Comparison of ENCODE assay signal across 16 mouse cellular contexts in genomic region chr19:32157045-32157444, GRCm38 (mm10). TPM values are rescaled to one million over a fixed set of nuclear protein-coding genes. Genes with fewer than 3 reads are reported as not detected.
A peak's percentile ranks its signal among the peaks of the same experiment; 100 is the strongest.
DNase-seq lines count a peak whose midpoint lies in the region; ATAC-seq and TF ChIP-seq lines count a peak whose summit lies in the region.
"Had no signal": no experiment of that assay in that cellular context is flagged by ENCODE, and none has a peak within 500 bp of the region (broad histone marks: within the 10 kb centered on the region; RNA-seq: fewer than 3 reads in every experiment).

No protein-coding gene starts in this region.

- WGBS in heart, embryonic 10.5 days, result 58% methylated on average over 6 of the region's 6 CpGs
- 45% methylated on average over 6 of the region's 6 CpGs for WGBS in intestine, postnatal 0 days

- peak; percentile 91 for ATAC-seq in intestine, postnatal 0 days
- peak; percentile 95 for ATAC-seq in megakaryocyte-erythroid progenitor cell, adult 5-6 weeks (replicated peaks; ENCODE audit: low FRiP score, low TSS enrichment, poor library complexity, severe bottlenecking)
- ATAC-seq in granulocyte monocyte progenitor cell, adult 5-6 weeks (replicated peaks; ENCODE audit: poor library complexity, severe bottlenecking), result no peak
- ATAC-seq: forebrain, embryonic 13.5 days; midbrain, embryonic 13.5 days had no signal

- H3K27me3 ChIP-seq in heart, embryonic 10.5 days (ENCODE audit: insufficient read depth, poor library complexity, severe bottlenecking), result no peaks in the 10 kb centered on the region
- H3K27me3 ChIP-seq in intestine, postnatal 0 days (replicated peaks; ENCODE audit: control insufficient read depth, insufficient read depth, low read length), result no peaks in the 10 kb centered on the region
- H3K27me3 ChIP-seq: forebrain, embryonic 13.5 days; hindbrain, embryonic 15.5 days; kidney, embryonic 15.5 days; midbrain, embryonic 13.5 days had no signal

- peaks cover 22% of the 10 kb centered on the region for H3K36me3 ChIP-seq in heart, embryonic 10.5 days
- H3K36me3 ChIP-seq in intestine, postnatal 0 days (ENCODE audit: control insufficient read depth, insufficient read depth), result peaks cover 21% of the 10 kb centered on the region

- H3K4me3 ChIP-seq in heart, embryonic 10.5 days, result no peak overlapping the region
- no peak overlapping the region for H3K4me3 ChIP-seq in intestine, postnatal 0 days (ENCODE audit: low read depth, low read length)
- H3K4me3 ChIP-seq: forebrain, embryonic 13.5 days; hindbrain, embryonic 15.5 days; kidney, embryonic 15.5 days; midbrain, embryonic 13.5 days had no signal

- DNase-seq in heart, embryonic 10.5 days (ENCODE audit: low spot score), result peak; percentile 89
- DNase-seq in heart, adult 9 months (ENCODE audit: low spot score in 2 of 2), result no peak
- DNase-seq in ZHBTc4 (ENCODE audit: low read depth, low spot score), result peak; percentile 21
- no peak for DNase-seq in cerebellum, postnatal 10 days
- no peak for DNase-seq in ovary, postnatal 36 days (ENCODE audit: low spot score)
- DNase-seq: B cell, adult 2 months; cerebellum, postnatal 14 days; gastrocnemius, postnatal 10 days; lung, postnatal 10 days had no signal

- TF ChIP-seq CTCF in intestine, postnatal 0 days (IDR thresholded peaks at IDR 0.05; ENCODE audit: low read depth), result no peak

- no peak overlapping the region for H3K9ac ChIP-seq in intestine, postnatal 0 days (ENCODE audit: low read depth, low read length)
- H3K9ac ChIP-seq: forebrain, embryonic 13.5 days; hindbrain, embryonic 15.5 days; kidney, embryonic 15.5 days; midbrain, embryonic 13.5 days had no signal

- peaks cover 19% of the 10 kb centered on the region for H3K4me1 ChIP-seq in heart, embryonic 10.5 days
- H3K4me1 ChIP-seq in intestine, postnatal 0 days (replicated peaks; ENCODE audit: control insufficient read depth, insufficient read depth, low read length), result no peaks in the 10 kb centered on the region; the same call in 1 of the 2 replicates
- H3K4me1 ChIP-seq: forebrain, embryonic 13.5 days; hindbrain, embryonic 15.5 days; midbrain, embryonic 13.5 days had no signal

- no peaks in the 10 kb centered on the region for H3K9me3 ChIP-seq in heart, embryonic 10.5 days
- H3K9me3 ChIP-seq in intestine, postnatal 0 days (ENCODE audit: control insufficient read depth), result no peaks in the 10 kb centered on the region
- H3K9me3 ChIP-seq: forebrain, embryonic 13.5 days; hindbrain, embryonic 15.5 days; kidney, embryonic 15.5 days; midbrain, embryonic 13.5 days had no signal

- peak overlapping the region; percentile 72 for H3K27ac ChIP-seq in heart, embryonic 10.5 days
- peak overlapping the region; percentile 17; the same call in 1 of the 2 replicates for H3K27ac ChIP-seq in intestine, postnatal 0 days (ENCODE audit: low read depth, low read length)
- H3K27ac ChIP-seq: forebrain, embryonic 13.5 days; hindbrain, embryonic 15.5 days; kidney, embryonic 15.5 days; midbrain, embryonic 13.5 days had no signal

- H3K4me2 ChIP-seq in intestine, postnatal 0 days (replicated peaks; ENCODE audit: low read depth), result no peak overlapping the region
- H3K4me2 ChIP-seq: forebrain, embryonic 13.5 days; hindbrain, embryonic 15.5 days; kidney, embryonic 15.5 days; midbrain, embryonic 13.5 days had no signal

RNA-seq across cellular contexts. Expression of gene Asah2, which starts 49.0 kb away (rescaled TPM):
- 1.6 and 2.9 TPM in 2 replicates for polyA plus RNA-seq in heart, embryonic 10.5 days (2016; fragmentation: Nextera tagmentation; extraction: Ambion mirVana)
- polyA plus RNA-seq in intestine, postnatal 0 days (2015; fragmentation: Nextera tagmentation; extraction: Ambion mirVana), result 22.8 and 27.7 TPM in 2 replicates
- total RNA-seq in megakaryocyte-erythroid progenitor cell, adult 5-6 weeks (2014; fragmentation: Nextera tagmentation), result 2.1 and 6.4 TPM in 2 replicates
- total RNA-seq in megakaryocyte-erythroid progenitor cell, adult 5-6 weeks (2017), result 1.7 and 4.7 TPM in 2 replicates
- total RNA-seq in granulocyte monocyte progenitor cell, adult 5-6 weeks (2014; fragmentation: Nextera tagmentation), result 6.0 and 6.1 TPM in 2 replicates
- 8.0 and 8.1 TPM in 2 replicates for total RNA-seq in granulocyte monocyte progenitor cell, adult 5-6 weeks (2017)

Comparison
In these comparisons a context has a peak if more than half of its experiments do, and no peak if none do; other contexts are left out.
1. DNase-seq: peak in heart, embryonic 10.5 days (single experiment) and ZHBTc4 (single experiment); none in heart, adult 9 months (0 of 2), cerebellum, postnatal 10 days (0 of 2) and ovary, postnatal 36 days (single experiment).